Mouse (Mus musculus) thymus, adult 2 months (tissue): ENCODE data around the gene Hspb9. TPM values are rescaled to one million over a fixed set of nuclear protein-coding genes. Genes with fewer than 3 reads are reported as not detected.

Experiments
- DNase-seq: peaks from one replicate; pipeline ENCODE4 v3.0.0; 2021
- H3K27ac ChIP-seq: fragments of 200-500 bp; 2 replicates; pipeline ENCODE4 v1.5.1; 2012; ENCODE audit warnings: low read length, control low read depth; ENCODE audit not compliant: control insufficient read depth, insufficient read depth
- H3K27me3 ChIP-seq: fragments of 200-500 bp; 2 replicates; pipeline ENCODE4 v1.6.1; 2012; ENCODE audit warnings: mild to moderate bottlenecking, low read length, moderate library complexity, mixed read lengths; ENCODE audit not compliant: control insufficient read depth, insufficient read depth
- H3K36me3 ChIP-seq: fragments of 200-500 bp; 2 replicates; pipeline ENCODE4 v1.6.1; 2012; ENCODE audit warnings: mild to moderate bottlenecking, low read length, moderate library complexity; ENCODE audit not compliant: control insufficient read depth, insufficient read depth
- H3K4me1 ChIP-seq: fragments of 200-500 bp; replicated peaks from 2 replicates; pipeline ENCODE4 v1.6.1; 2012; ENCODE audit warnings: low read length; ENCODE audit not compliant: control insufficient read depth, insufficient read depth
- H3K4me3 ChIP-seq: fragments of 200-500 bp; 2 replicates; pipeline ENCODE4 v1.5.1; 2012; ENCODE audit warnings: mild to moderate bottlenecking, low read length, control low read depth, moderate library complexity; ENCODE audit not compliant: control insufficient read depth, insufficient read depth
- CTCF ChIP-seq: fragments of 200-500 bp; IDR thresholded peaks from 2 replicates; pipeline ENCODE4 v1.5.1; 2012; ENCODE audit warnings: mild to moderate bottlenecking, control low read depth, low read length, moderate library complexity, borderline replicate concordance; ENCODE audit not compliant: control insufficient read depth, poor library complexity, insufficient read depth; ENCODE audit errors: extremely low read depth
- POLR2A ChIP-seq: fragments of 200-500 bp; IDR thresholded peaks from 2 replicates; pipeline ENCODE4 v1.6.1; 2012; ENCODE audit warnings: mild to moderate bottlenecking, low read length, control low read depth, moderate library complexity; ENCODE audit not compliant: control insufficient read depth, poor library complexity, insufficient read depth; ENCODE audit errors: extremely low read depth
- WGBS: fragments of 180-500 bp; shearing (Covaris S2); methylation state at CpG from one replicate; pipeline ENCODE4 v1.1.7; 2018; 5-methylcytosine and 5-hydroxymethylcytosine counted together
- polyA plus RNA-seq: library from polyadenylated mRNA; depleted of rRNA; stranded (reverse); fragments of >200 nt; gene quantifications from 2 replicates; pipeline ENCODE4 v1.2.3, GENCODE M21; 2012

The Hspb9 gene
- polyA plus RNA-seq, 1 experiment, result 0.24 TPM

DNA sequence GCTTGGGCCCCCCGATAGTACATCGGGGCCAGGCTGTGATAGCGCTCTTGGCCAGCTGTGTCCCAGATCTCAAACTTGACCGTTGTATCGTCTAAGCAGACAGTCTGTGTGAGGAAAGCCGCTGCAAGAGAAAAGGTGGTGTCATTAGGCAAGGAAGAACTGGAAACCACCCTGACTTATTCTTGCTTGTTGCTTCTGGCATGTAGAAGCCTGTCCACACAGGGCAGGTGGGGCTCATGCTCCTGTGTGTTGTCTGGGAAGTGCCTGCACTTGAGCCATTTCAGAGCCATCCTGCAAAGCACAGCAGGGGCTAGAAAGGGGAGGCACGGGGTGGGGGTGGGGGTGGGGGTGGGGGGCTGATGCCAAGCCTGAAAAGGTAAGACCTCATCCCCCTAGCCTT, 4.8 kb downstream of the Hspb9 start:
- no peak overlapping the region for H3K27ac ChIP-seq
- no peaks in the 10 kb centered on the region for H3K27me3 ChIP-seq
- TF ChIP-seq CTCF (no peak), POLR2A (no peak)
- no peak overlapping the region for H3K4me3 ChIP-seq
- H3K36me3 ChIP-seq, result peaks cover 39% of the 10 kb centered on the region
- peaks cover 35% of the 10 kb centered on the region for H3K4me1 ChIP-seq
- 95% methylated on average over 7 of the region's 7 CpGs for WGBS
- no peak for DNase-seq

GRCm38 (mm10) chr11:100718866-100719265, 5.2 kb downstream of the Hspb9 start:
- no peak overlapping the region for H3K27ac ChIP-seq
- TF ChIP-seq CTCF (no peak), POLR2A (no peak)
- peaks cover 32% of the 10 kb centered on the region for H3K4me1 ChIP-seq
- H3K36me3 ChIP-seq, result peaks cover 39% of the 10 kb centered on the region
- WGBS, result 87% methylated on average over 4 of the region's 4 CpGs
- no peaks in the 10 kb centered on the region for H3K27me3 ChIP-seq
- no peak for DNase-seq
- no peak overlapping the region for H3K4me3 ChIP-seq

DNA sequence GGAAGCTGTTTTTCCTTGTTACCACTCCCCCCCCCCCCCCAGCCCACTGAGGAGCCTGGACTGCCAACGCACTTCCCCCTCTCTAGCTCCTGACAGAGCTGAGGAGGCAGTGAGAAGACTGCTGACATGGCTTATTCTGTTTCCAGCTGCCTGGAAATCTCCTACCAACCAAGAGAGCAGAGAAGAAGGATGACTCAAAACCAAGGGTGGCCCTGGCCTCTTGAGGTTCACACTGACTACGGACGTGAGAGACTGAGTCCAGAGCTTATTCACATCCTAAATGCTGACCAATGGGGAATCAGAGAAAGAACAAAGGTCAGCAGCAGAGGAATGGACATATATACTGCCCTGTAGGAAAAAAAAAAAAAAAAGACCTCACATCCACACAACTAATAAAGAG, 5.7 kb downstream of the Hspb9 start:
- 90% methylated on average over 3 of the region's 3 CpGs for WGBS
- Histone ChIP-seq H3K27ac (no peak overlapping the region), H3K4me3 (no peak overlapping the region), H3K36me3 (peaks cover 39% of the 10 kb centered on the region), H3K27me3 (no peaks in the 10 kb centered on the region), H3K4me1 (peaks cover 28% of the 10 kb centered on the region)
- DNase-seq, result no peak
- TF ChIP-seq CTCF (no peak), POLR2A (no peak)

DNA sequence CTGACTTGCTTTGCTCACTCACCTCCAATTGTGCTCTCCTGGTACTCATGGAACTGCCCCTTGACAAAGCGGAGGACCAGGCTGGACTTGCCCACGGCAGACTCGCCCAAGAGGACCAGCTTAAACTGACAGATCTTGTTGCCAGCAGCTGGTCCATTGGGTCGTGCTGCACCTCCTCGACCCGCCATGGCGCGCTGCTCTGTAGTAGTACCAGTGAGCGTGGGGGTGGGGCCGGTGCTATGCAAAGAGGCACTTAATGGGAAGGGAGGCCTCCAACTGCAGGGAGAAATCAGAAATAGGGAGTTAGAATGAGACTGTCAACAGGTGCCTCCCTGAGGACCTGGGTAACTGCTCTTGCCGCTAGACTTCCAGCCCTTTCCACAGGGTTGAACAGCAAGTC, 6.2 kb downstream of the Hspb9 start:
- peaks cover 31% of the 10 kb centered on the region for H3K4me1 ChIP-seq
- no peak overlapping the region for H3K27ac ChIP-seq

GRCm38 (mm10) chr11:100720345-100720744, 6.7 kb downstream of the Hspb9 start:
- peaks cover 36% of the 10 kb centered on the region for H3K36me3 ChIP-seq
- TF ChIP-seq CTCF, result no peak
- TF ChIP-seq POLR2A, result no peak
- no peaks in the 10 kb centered on the region for H3K27me3 ChIP-seq
- H3K4me1 ChIP-seq, result peaks cover 35% of the 10 kb centered on the region
- 54% methylated on average over 5 of the region's 5 CpGs for WGBS
- no peak for DNase-seq
- H3K4me3 ChIP-seq, result no peak overlapping the region
- H3K27ac ChIP-seq, result no peak overlapping the region

More for the DNA sequence above, 6.2 kb downstream of the Hspb9 start:
- 91% methylated on average over 11 of the region's 11 CpGs for WGBS
- H3K4me3 ChIP-seq, result no peak overlapping the region
- no peaks in the 10 kb centered on the region for H3K27me3 ChIP-seq
- peaks cover 39% of the 10 kb centered on the region for H3K36me3 ChIP-seq
- no peak for DNase-seq
- TF ChIP-seq CTCF, result no peak
- no peak for TF ChIP-seq POLR2A

DNA sequence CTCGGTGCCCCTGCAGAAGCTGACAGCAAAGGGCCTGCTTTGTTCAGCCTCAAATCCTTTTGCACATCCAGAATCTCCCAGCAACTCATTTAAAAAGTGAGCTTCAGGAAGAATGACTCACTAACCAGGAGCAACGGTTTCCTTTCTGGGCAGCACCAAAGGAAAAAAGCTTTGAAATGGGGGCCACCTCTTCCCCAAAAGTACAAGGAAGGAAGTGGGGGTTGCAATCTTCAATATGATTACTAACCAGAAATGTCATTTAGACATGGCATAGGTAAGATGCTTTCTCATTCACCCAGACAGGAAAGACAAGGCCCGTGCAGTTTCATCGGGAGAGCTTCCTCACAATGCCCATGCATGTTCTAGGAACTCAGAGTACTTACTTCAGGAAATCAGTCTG, 7.6 kb downstream of the Hspb9 start:
- no peak for TF ChIP-seq CTCF
- no peak for TF ChIP-seq POLR2A
- WGBS, result 8% methylated on average over 4 of the region's 4 CpGs
- no peaks in the 10 kb centered on the region for H3K27me3 ChIP-seq
- H3K27ac ChIP-seq, result no peak overlapping the region
- peaks cover 37% of the 10 kb centered on the region for H3K4me1 ChIP-seq
- DNase-seq, result no peak
- no peak overlapping the region for H3K4me3 ChIP-seq
- peaks cover 30% of the 10 kb centered on the region for H3K36me3 ChIP-seq
